Mouse (Mus musculus) CH12.LX (cell line): ENCODE data around the gene Rtcb. TPM values are rescaled to one million over a fixed set of nuclear protein-coding genes. Genes with fewer than 3 reads are reported as not detected.

ENCODE experiments used
- DNase-seq: peaks from one replicate; pipeline ENCODE4 v3.0.0-alpha.2; 2013; ENCODE audit errors: extremely low read depth
- H3K27ac ChIP-seq: 2 replicates; pipeline ENCODE4 v1.5.1; 2012; ENCODE audit warnings: low read depth, mild to moderate bottlenecking, control low read depth, moderate library complexity; ENCODE audit not compliant: insufficient read depth
- H3K27me3 ChIP-seq: replicated peaks from 2 replicates; pipeline ENCODE3; 2012; ENCODE audit warnings: inconsistent platforms
- H3K36me3 ChIP-seq, 2 experiments: replicated peaks in 1 of 2; 2 replicates each; pipeline versions ENCODE3 to v1.6.1; 2012; ENCODE audit warnings: inconsistent platforms in 1 of 2, low read length in 1 of 2, mild to moderate bottlenecking in 1 of 2, mixed read lengths in 1 of 2, moderate library complexity in 1 of 2; ENCODE audit not compliant: control insufficient read depth in 1 of 2, insufficient read depth in 1 of 2
- H3K4me1 ChIP-seq, 2 experiments: 2 replicates each; pipeline ENCODE4 v1.6.1; 2012; ENCODE audit warnings: inconsistent platforms in 1 of 2, moderate library complexity in 1 of 2; ENCODE audit not compliant: insufficient read depth in 2 of 2, control insufficient read depth in 1 of 2
- H3K4me2 ChIP-seq: 2 replicates; pipeline ENCODE4 v1.6.1; 2012; ENCODE audit warnings: low read depth, mild to moderate bottlenecking, control low read depth; ENCODE audit not compliant: poor library complexity, insufficient read depth, severe bottlenecking
- H3K4me3 ChIP-seq, 3 experiments: fragments of 150-350 bp in 1 of 3; sonication (generic) in 1 of 3; replicated peaks in 1 of 3; 2 replicates each; pipeline versions ENCODE3 to v1.5.1; 2011 to 2012; ENCODE audit warnings: low read depth in 2 of 3, low read length in 2 of 3, mild to moderate bottlenecking in 2 of 3, moderate library complexity in 2 of 3, control low read depth in 1 of 3, improper control_type of control experiment in 1 of 3, inconsistent platforms in 1 of 3, mixed read lengths in 1 of 3; ENCODE audit not compliant: poor library complexity in 1 of 3
- H3K79me2 ChIP-seq: replicated peaks from 2 replicates; pipeline ENCODE4 v1.6.1; 2012; ENCODE audit warnings: mild to moderate bottlenecking, moderate library complexity; ENCODE audit not compliant: control insufficient read depth, poor library complexity, insufficient read depth, severe bottlenecking; ENCODE audit errors: extremely low read depth
- H3K9ac ChIP-seq: 2 replicates; pipeline ENCODE4 v1.6.1; 2012; ENCODE audit warnings: low read depth, mild to moderate bottlenecking, control low read depth, moderate library complexity; ENCODE audit not compliant: insufficient read depth
- H3K9me3 ChIP-seq: replicated peaks from 2 replicates; pipeline ENCODE3; 2012; ENCODE audit warnings: low read length, inconsistent platforms, mixed read lengths
- BHLHE40 ChIP-seq: IDR thresholded peaks from 2 replicates; pipeline ENCODE4 v1.6.1; 2011; ENCODE audit warnings: mild to moderate bottlenecking, low read depth, low read length, improper control_type of control experiment
- CHD1 ChIP-seq: IDR thresholded peaks from 2 replicates; pipeline ENCODE4 v1.6.1; 2012; ENCODE audit warnings: low read depth, low read length, improper control_type of control experiment, inconsistent platforms
- CTCF ChIP-seq, 2 experiments: IDR thresholded peaks in 1 of 2; conservative IDR thresholded peaks in 1 of 2; 2 replicates each; pipeline ENCODE4 v1.5.1; 2011 to 2012; ENCODE audit warnings: low read depth in 2 of 2, low read length in 2 of 2, improper control_type of control experiment in 1 of 2, inconsistent platforms in 1 of 2, mild to moderate bottlenecking in 1 of 2, moderate library complexity in 1 of 2
- E2F4 ChIP-seq: IDR thresholded peaks from 2 replicates; pipeline ENCODE4 v1.6.1; 2011; ENCODE audit warnings: low read depth, low read length, improper control_type of control experiment; ENCODE audit not compliant: insufficient replicate concordance
- ETS1 ChIP-seq: conservative IDR thresholded peaks from 2 replicates; pipeline ENCODE4 v1.6.1; 2012; ENCODE audit warnings: low read depth, mild to moderate bottlenecking, inconsistent platforms, low read length, improper control_type of control experiment, moderate library complexity
- IRF4 ChIP-seq: IDR thresholded peaks from 2 replicates; pipeline ENCODE4 v1.6.1; 2014; ENCODE audit warnings: low read depth, mild to moderate bottlenecking, inconsistent platforms, low read length, improper control_type of control experiment
- JUN ChIP-seq: IDR thresholded peaks from 2 replicates; pipeline ENCODE4 v1.6.1; 2011; ENCODE audit warnings: low read depth, mild to moderate bottlenecking, low read length, improper control_type of control experiment, moderate library complexity; ENCODE audit not compliant: insufficient read depth
- JUND ChIP-seq: conservative IDR thresholded peaks from 2 replicates; pipeline ENCODE4 v1.6.1; 2011; ENCODE audit warnings: low read depth, low read length, improper control_type of control experiment
- MAFK ChIP-seq: IDR thresholded peaks from 2 replicates; pipeline ENCODE4 v1.6.1; 2011; ENCODE audit warnings: low read length, improper control_type of control experiment; ENCODE audit not compliant: insufficient replicate concordance
- MAX ChIP-seq: IDR thresholded peaks from 2 replicates; pipeline ENCODE4 v1.6.1; 2011; ENCODE audit warnings: low read length, improper control_type of control experiment
- MXI1 ChIP-seq: IDR thresholded peaks from 2 replicates; pipeline ENCODE4 v1.6.1; 2011; ENCODE audit warnings: mild to moderate bottlenecking, low read depth, low read length, improper control_type of control experiment
- NELFE ChIP-seq: IDR thresholded peaks from 2 replicates; pipeline ENCODE4 v1.6.1; 2011; ENCODE audit warnings: low read depth, low read length, improper control_type of control experiment
- NRF1 ChIP-seq: IDR thresholded peaks from 2 replicates; pipeline ENCODE4 v1.6.1; 2014; ENCODE audit warnings: low read depth, mild to moderate bottlenecking, inconsistent platforms, low read length, improper control_type of control experiment, moderate library complexity
- PAX5 ChIP-seq: IDR thresholded peaks from 2 replicates; pipeline ENCODE4 v1.6.1; 2012; ENCODE audit warnings: low read length, inconsistent platforms, mixed read lengths
- POLR2A ChIP-seq: IDR thresholded peaks from 2 replicates; pipeline ENCODE4 v1.6.1; 2011; ENCODE audit warnings: low read depth, mild to moderate bottlenecking, improper control_type of control experiment, low read length
- POLR2AphosphoS2 ChIP-seq: IDR thresholded peaks from 2 replicates; pipeline ENCODE4 v1.6.1; 2011; ENCODE audit warnings: low read depth, low read length, improper control_type of control experiment
- RAD21 ChIP-seq: IDR thresholded peaks from 2 replicates; pipeline ENCODE4 v1.6.1; 2011; ENCODE audit warnings: low read depth, mild to moderate bottlenecking, low read length, improper control_type of control experiment, moderate library complexity
- RCOR1 ChIP-seq: conservative IDR thresholded peaks from 2 replicates; pipeline ENCODE4 v1.6.1; 2012; ENCODE audit warnings: low read depth, mild to moderate bottlenecking, inconsistent platforms, low read length, improper control_type of control experiment
- SMC3 ChIP-seq: IDR thresholded peaks from 2 replicates; pipeline ENCODE4 v1.6.1; 2011; ENCODE audit warnings: low read depth, low read length, improper control_type of control experiment
- TBP ChIP-seq: conservative IDR thresholded peaks from 2 replicates; pipeline ENCODE4 v1.6.1; 2011; ENCODE audit warnings: low read depth, low read length, improper control_type of control experiment
- USF1 ChIP-seq: IDR thresholded peaks from 2 replicates; pipeline ENCODE4 v1.6.1; 2014; ENCODE audit warnings: low read depth, mild to moderate bottlenecking, inconsistent platforms, low read length, improper control_type of control experiment
- USF2 ChIP-seq: conservative IDR thresholded peaks from 2 replicates; pipeline ENCODE4 v1.6.1; 2011; ENCODE audit warnings: low read depth, low read length, improper control_type of control experiment
- ZKSCAN1 ChIP-seq: IDR thresholded peaks from 2 replicates; pipeline ENCODE4 v1.6.1; 2012; ENCODE audit warnings: low read depth, inconsistent platforms, low read length, improper control_type of control experiment, borderline replicate concordance
- ZMIZ1 ChIP-seq: IDR thresholded peaks from 2 replicates; pipeline ENCODE4 v1.6.1; 2012; ENCODE audit warnings: low read depth, mild to moderate bottlenecking, inconsistent platforms, low read length, improper control_type of control experiment
- dilution Hi-C: fragments of 300-500 bp; cut with MboI; formaldehyde crosslinking; loops from 2 replicates; pipeline ENCODE4 v1.14.3; 2020; ENCODE audit warnings: low sequenced_read_pairs; ENCODE audit not compliant: extremely low pct_unique_long_range_greater_than_20kb, extremely low pct_ligation_motif_present
- in situ Hi-C: fragments of 300-500 bp; cut with MboI; formaldehyde crosslinking; loops from 3 replicates; pipeline ENCODE4 v1.14.3; 2019; ENCODE audit warnings: low sequenced_read_pairs, low pct_ligation_motif_present, low pct_unique_long_range_greater_than_20kb, mixed read lengths
- polyA plus RNA-seq: library from polyadenylated mRNA; unstranded; fragments of >175 nt; gene quantifications from 2 replicates; pipeline ENCODE4 v1.2.1, GENCODE M21; 2012; ENCODE audit warnings: low read depth; ENCODE audit not compliant: insufficient read length
- total RNA-seq, 2 experiments: library from RNA; depleted of rRNA; stranded (reverse); fragments of 300-350 nt in 1 of 2; fragments of >200 nt in 1 of 2; gene quantifications; 2 replicates each; pipeline ENCODE4 v1.2.3; 2012 to 2014

The Rtcb gene
- total and polyA plus RNA-seq, 3 experiments, result 192 to 239 (median 225) TPM

DNA sequence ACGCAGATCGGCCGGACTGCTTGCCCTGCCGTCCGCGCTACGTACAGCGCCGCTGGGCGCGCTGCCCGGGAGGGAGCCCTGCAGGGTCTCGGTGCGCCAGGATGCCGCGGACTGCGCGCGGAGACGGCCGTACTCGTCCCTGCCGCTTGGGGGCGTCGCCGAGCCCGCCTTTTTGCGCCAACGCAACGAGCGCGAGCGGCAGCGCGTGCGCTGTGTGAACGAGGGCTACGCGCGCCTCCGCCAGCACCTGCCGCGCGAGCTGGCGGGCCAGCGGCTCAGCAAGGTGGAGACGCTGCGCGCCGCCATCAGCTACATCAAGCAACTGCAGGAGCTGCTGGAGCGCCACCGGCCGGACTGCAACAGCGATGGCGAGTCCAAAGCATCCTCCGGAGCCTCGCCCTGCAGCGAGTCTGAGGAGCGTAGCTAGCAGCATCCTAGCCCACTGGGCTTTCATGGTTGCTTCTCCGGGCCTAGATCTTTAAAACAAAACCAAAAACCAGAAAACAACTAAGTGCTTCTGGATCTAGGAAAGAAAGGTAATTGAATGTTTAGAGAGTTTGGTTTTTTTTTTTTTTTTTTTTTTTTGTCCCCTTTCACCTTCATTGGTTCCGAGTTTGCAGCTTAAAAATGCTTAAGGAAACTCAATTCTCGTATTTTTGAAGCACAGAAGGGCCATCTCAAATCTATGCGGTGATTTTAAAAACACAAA, 29.0 kb downstream of the Rtcb start (continued):
- no peak for TF ChIP-seq CHD1
- TF ChIP-seq MAX, result peak; percentile 61; the same call in 1 of the 2 replicates
- no peak for TF ChIP-seq USF1
- TF ChIP-seq PAX5, result no peak
- TF ChIP-seq ZKSCAN1, result no peak
- TF ChIP-seq POLR2AphosphoS2, result no peak
- TF ChIP-seq USF2, result no peak
- 0 out of 2 replicates have a peak, but pooled peaks have one; percentile 30 for TF ChIP-seq ZMIZ1

DNA sequence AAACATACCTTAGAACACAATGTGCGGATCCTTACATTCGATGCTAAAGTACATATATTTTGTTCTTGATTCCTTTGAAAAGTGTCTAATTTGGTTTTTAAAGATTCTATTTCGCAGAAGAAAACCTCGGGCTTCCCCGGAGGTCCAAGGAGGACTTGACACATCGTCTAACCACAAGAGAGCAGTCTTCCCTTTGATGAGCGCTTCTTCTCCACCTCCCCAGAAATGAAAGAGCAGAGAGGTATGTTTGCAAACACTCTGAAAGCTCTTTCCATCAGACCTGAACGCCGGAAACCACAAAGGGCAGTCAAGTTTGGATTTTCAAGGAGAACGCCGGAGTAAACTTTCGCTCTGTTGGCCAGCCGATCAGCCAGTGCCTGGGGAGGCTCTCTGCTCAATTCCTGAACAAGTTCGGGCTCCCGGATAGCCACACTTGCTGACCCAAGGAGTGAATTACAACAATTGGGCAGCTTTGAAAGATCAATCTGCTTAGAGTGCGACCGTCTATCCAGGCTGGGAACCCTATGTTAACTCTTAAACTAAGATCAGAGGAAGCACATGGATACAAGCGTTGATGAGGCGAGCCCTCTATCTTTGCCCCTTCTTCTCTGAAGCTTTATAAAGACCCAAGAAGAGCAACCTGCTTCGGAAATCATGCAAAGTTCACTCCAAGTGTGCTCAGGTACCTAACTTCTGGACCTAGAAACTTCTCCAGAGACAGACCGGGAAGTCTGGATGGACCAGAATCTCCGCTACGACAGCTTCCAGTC, 29.8 kb downstream of the Rtcb start, which contains the start of gene Ascl4:
Gene Ascl4 (plus strand): TSS at position 6 of the 770 bp plus-strand sequence.
- H3K4me3 ChIP-seq, result peak within 1 kb of the TSS; percentile 34 to 56 (median 36)
- no peaks in the 10 kb centered on the region for H3K9me3 ChIP-seq
- H3K27ac ChIP-seq, result no peak within 1 kb of the TSS; the same call in 1 of the 2 replicates
- peaks cover 23% of the 10 kb centered on the region for H3K27me3 ChIP-seq
- dilution Hi-C loops (no loop called here), in situ Hi-C loops (no loop called here)
- H3K9ac ChIP-seq, result peak within 1 kb of the TSS; percentile 19; the same call in 1 of the 2 replicates
- TF ChIP-seq RAD21 (peak; percentile 28), CTCF (conservative IDR thresholded peaks at IDR 0.05 in 1 of 2, IDR thresholded peaks at IDR 0.05 in 1 of 2; ENCODE audit: low read depth in 2 of 2, low read length in 2 of 2) (peak in 1 of 2 experiments; percentile 45; a peak in 2 of 4 replicates), USF2 (no peak), MXI1 (0 out of 2 replicates have a peak, but pooled peaks have one; percentile 49), MAX (peak; percentile 4; the same call in 1 of the 2 replicates)
- H3K36me3 ChIP-seq, result no peaks in the 10 kb centered on the region
- H3K4me1 ChIP-seq, result peaks cover 8 to 30% of the 10 kb centered on the region in 2 experiments
- H3K4me2 ChIP-seq, result peak within 1 kb of the TSS; percentile 99
- no peak for DNase-seq
- H3K79me2 ChIP-seq, result no peaks in the 10 kb centered on the region

DNA sequence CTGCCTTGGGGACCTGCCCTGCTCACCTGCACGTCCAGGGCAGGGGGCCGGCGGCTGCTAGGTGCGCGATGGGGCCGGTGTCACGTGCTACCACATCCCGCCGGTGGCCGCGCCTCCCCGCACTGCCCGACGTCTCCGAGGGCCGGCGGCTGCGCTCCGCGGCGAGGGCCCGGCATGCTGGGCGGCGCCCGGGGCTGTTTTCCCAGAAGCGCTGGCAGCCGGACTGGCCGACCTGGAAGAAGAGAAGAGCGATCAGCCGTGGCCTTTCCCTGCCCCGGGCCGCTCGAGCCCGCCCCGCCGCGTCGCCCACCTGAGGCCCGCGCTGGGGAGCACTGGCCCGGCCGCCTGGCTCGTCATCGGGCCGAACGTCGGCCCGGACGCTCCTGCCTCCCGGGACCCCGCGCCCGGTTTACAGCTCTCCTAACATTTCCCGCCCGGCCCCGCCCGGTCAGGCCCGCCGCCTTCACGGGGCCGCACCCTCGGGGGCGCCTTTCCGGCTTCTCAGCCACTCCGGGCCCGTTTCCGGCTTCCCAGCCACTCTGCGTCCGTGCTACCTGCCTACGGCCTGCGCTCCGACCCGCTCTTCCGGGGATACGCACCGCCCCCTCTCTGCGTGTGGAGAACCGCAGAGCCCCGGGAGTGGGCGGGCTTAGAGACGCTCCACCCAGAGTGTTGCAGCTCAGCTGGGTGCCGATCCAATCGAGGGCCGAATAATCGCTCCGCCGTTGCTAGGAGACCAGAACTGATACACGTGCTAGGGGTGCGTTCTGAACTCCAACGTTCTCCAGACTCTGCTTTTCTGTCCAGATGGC, 40.9 kb downstream of the Rtcb start, which contains the start of gene Prdm4:
Gene Prdm4 (minus strand): TSS at position 645 of the 812 bp plus-strand sequence.
- dilution Hi-C loops (no loop called here), in situ Hi-C loops (no loop called here)
- Histone ChIP-seq H3K9me3 (no peaks in the 10 kb centered on the region), H3K36me3 (peaks cover 23 to 29% of the 10 kb centered on the region in 2 experiments), H3K79me2 (peaks cover 24% of the 10 kb centered on the region), H3K4me3 (peak within 1 kb of the TSS; percentile 65 to 93 (median 91)), H3K27me3 (peaks cover 13% of the 10 kb centered on the region), H3K4me2 (peak within 1 kb of the TSS; percentile 99), H3K9ac (peak within 1 kb of the TSS; percentile 92), H3K27ac (peak within 1 kb of the TSS; percentile 35; the same call in 1 of the 2 replicates), H3K4me1 (peaks cover 5 to 16% of the 10 kb centered on the region in 2 experiments)
- DNase-seq, result peak; percentile 99
- TF ChIP-seq BHLHE40 (peak; percentile 94), E2F4 (no peak), TBP (no peak), JUND (no peak), POLR2A (peak; percentile 70), NRF1 (peak; percentile 68), IRF4 (peak; percentile 67; the same call in 1 of the 2 replicates), RCOR1 (no peak), MXI1 (peak; percentile 100), ETS1 (peak; percentile 62), MAFK (no peak), SMC3 (no peak), USF2 (no peak), ZMIZ1 (no peak; the same call in 1 of the 2 replicates), USF1 (peak; percentile 40; the same call in 1 of the 2 replicates), JUN (no peak), NELFE (peak; percentile 52; the same call in 1 of the 2 replicates)
